Mouse (Mus musculus): ENCODE measurements around the gene Eml6.

DNA sequence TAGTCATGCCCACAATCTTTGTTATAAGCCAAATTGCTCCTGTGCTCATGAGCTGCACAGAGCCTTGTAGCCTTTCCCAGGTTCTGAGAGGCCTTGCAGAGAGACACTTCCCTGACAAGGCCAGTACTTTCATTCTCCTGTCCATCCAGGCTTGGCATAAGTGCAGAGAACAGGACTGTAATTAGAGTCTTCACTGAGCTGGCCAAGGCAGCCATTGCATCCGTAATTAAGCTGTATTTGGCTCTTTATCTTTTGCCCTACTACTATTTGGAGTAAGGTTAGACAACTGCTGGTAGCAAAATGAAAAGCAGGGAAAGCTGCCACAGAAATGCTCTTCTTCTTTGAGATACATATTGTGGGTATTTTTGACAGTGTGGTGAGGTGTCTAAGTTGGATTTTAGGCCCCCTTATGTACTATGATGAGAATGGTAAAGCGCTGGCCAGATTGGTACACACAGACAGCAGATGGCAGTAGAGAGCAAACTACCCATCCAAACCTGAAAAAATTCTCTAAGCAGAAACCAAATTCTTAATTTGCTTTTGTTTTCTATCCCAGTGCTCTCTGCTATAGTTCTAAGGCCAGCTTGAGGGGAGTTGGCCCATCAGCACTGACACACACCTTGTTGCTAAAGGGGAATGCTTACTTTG, 164.0 kb downstream of the Eml6 start:
- TF ChIP-seq CTCF (IDR thresholded peaks at IDR 0.05; ENCODE audit: low read depth) (peak; percentile 58), EP300 (IDR thresholded peaks at IDR 0.05; ENCODE audit: low read depth) (no peak)
